Mouse (Mus musculus): ENCODE measurements around the gene Zfp704. TPM values are rescaled to one million over a fixed set of nuclear protein-coding genes. Genes with fewer than 3 reads are reported as not detected.

Gene Zfp704
- polyA plus RNA-seq, 1 experiment from 2014 or later, result 6.0 TPM

DNA sequence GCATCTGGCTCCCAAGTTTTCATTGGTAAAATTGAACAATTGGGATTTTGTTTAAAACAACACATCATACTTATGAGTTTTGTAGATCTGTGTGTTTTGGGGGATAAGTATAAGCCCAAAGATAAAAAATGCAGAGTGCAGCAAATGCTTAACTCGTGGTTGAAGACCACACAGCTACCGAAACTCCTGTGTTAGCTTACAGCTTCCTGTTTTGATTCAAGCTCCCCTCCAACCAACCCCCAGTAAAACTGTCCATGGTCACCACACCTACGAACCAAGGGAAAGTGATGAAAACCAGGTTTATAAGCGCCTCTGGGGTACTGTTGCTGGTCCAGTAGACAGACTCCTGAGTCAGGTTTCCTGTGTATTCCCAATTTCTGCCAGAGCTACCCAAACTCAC lies 144.2 kb downstream of the Zfp704 start:
- no peak overlapping the region for H3K9ac ChIP-seq
- H3K36me3 ChIP-seq, result no peaks in the 10 kb centered on the region
- no peak overlapping the region for H3K27ac ChIP-seq
- H3K4me1 ChIP-seq (replicated peaks), result no peaks in the 10 kb centered on the region
- no peaks in the 10 kb centered on the region for H3K9me3 ChIP-seq
- no peak overlapping the region for H3K4me2 ChIP-seq (replicated peaks)
- 69% methylated on average over 4 of the region's 4 CpGs for WGBS
- H3K27me3 ChIP-seq (replicated peaks), result no peaks in the 10 kb centered on the region
- H3K4me3 ChIP-seq (replicated peaks), result no peak overlapping the region
- ATAC-seq, result no peak

DNA sequence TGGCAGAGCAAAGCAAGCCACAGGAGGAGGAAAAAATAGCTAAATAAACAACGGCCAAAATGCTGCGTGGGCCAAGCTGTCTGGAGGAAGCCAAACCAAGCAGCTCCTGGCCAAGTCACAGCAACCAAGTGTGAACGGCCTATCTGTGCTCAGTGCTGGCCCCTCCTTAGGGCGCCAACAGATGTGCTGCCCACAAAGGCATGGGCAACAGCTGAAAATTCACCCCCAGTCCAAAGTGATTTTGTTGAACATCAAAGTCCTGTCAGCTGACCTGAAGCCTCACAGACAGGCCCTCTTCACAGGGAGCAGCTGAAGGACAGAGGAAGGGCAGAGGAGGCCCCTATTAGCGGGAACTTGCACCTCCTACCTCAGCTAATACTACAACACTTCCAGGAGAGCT lies 148.2 kb downstream of the Zfp704 start:
- Histone ChIP-seq H3K9ac (no peak overlapping the region), H3K36me3 (no peaks in the 10 kb centered on the region), H3K4me1 (replicated peaks) (no peaks in the 10 kb centered on the region), H3K4me2 (replicated peaks) (no peak overlapping the region), H3K27me3 (replicated peaks) (no peaks in the 10 kb centered on the region), H3K27ac (no peak overlapping the region), H3K9me3 (no peaks in the 10 kb centered on the region), H3K4me3 (replicated peaks) (no peak overlapping the region)
- 82% methylated on average over 5 of the region's 5 CpGs for WGBS
- ATAC-seq, result no peak

DNA sequence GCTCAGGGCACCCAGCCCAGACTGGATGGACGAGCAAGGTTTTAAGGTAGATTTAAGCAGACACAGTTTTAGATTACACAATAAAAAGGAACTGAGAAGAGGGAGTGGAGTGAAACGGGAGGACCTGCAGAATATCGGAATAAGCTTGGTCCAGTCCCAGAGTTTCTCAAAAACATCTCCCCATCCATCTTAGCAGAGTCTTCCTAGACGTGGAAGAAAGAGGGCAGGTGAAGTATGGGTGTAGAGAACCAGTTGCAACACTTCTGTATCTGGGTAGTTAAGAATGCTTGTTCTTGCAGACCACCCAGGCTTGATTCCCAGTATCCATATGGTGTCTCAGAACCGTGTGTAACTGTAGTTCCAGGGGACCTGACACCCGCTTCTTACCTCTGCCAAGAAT lies 149.6 kb downstream of the Zfp704 start:
- no peak for ATAC-seq
- H3K4me2 ChIP-seq (replicated peaks), result no peak overlapping the region
- H3K9me3 ChIP-seq, result no peaks in the 10 kb centered on the region
- no peak overlapping the region for H3K9ac ChIP-seq
- H3K27ac ChIP-seq, result no peak overlapping the region
- 78% methylated on average over 6 of the region's 6 CpGs for whole genome bisulfite sequencing
- no peak overlapping the region for H3K4me3 ChIP-seq (replicated peaks)
- H3K36me3 ChIP-seq, result no peaks in the 10 kb centered on the region
- no peaks in the 10 kb centered on the region for H3K4me1 ChIP-seq (replicated peaks)
- H3K27me3 ChIP-seq (replicated peaks), result no peaks in the 10 kb centered on the region

DNA sequence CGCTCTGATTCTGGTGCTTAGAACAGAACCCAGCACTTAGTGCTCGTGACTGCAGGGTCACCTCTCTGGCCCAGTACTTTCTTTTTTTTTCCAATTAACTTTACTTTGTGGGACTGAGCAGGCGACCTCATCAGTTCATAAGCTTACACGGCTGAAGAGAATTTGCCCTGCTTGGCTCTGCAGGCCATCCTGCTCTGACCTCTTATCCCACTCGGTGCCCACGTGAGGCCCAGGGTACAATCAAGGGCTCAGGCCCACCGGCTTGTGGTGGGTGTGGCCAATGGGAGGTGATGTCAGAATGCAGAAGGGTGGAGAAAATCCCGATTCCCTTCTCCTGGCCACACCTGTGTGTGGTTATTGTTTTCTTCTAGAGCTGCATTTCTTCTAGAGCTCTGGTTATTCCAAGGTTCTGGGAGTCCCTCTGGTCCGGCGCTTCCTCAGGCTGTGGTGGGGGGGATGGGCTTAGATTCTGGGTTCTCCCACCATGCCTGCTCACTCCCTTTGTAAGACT lies 153.4 kb downstream of the Zfp704 start:
- H3K4me3 ChIP-seq (replicated peaks), result no peak overlapping the region
- no peak for ATAC-seq
- H3K27ac ChIP-seq, result no peak overlapping the region
- H3K27me3 ChIP-seq (replicated peaks), result no peaks in the 10 kb centered on the region
- no peak overlapping the region for H3K4me2 ChIP-seq (replicated peaks)
- no peaks in the 10 kb centered on the region for H3K4me1 ChIP-seq (replicated peaks)
- no peaks in the 10 kb centered on the region for H3K9me3 ChIP-seq
- WGBS, result 75% methylated on average over 10 of the region's 10 CpGs
- H3K36me3 ChIP-seq, result no peaks in the 10 kb centered on the region
- H3K9ac ChIP-seq, result no peak overlapping the region

DNA sequence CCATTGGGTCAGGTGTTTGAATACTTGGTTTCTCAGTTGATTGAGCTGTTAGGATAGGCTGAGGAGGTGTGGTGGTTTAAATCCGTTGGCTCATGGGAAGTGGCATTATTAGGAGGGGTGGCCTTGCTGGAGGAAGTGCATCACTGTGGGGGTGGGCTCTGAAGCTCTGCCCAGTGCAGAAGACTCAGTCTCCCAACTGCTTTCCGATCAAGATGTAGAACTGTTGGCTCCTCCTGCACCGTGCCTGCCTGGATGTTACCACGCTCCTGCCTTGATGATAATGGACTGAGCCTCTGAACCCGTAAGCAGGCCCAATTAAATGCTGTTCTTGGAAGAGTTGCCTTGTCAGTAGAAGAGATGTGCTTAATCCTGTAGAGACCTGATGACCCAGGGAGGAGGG lies 154.5 kb downstream of the Zfp704 start:
- no peak overlapping the region for H3K27ac ChIP-seq
- no peak overlapping the region for H3K9ac ChIP-seq
- 94% methylated on average over 5 of the region's 5 CpGs for WGBS
- H3K4me1 ChIP-seq (replicated peaks), result no peaks in the 10 kb centered on the region
- no peaks in the 10 kb centered on the region for H3K9me3 ChIP-seq
- H3K4me3 ChIP-seq (replicated peaks), result no peak overlapping the region
- H3K4me2 ChIP-seq (replicated peaks), result no peak overlapping the region
- no peak for ATAC-seq
- H3K27me3 ChIP-seq (replicated peaks), result no peaks in the 10 kb centered on the region
- no peaks in the 10 kb centered on the region for H3K36me3 ChIP-seq

DNA sequence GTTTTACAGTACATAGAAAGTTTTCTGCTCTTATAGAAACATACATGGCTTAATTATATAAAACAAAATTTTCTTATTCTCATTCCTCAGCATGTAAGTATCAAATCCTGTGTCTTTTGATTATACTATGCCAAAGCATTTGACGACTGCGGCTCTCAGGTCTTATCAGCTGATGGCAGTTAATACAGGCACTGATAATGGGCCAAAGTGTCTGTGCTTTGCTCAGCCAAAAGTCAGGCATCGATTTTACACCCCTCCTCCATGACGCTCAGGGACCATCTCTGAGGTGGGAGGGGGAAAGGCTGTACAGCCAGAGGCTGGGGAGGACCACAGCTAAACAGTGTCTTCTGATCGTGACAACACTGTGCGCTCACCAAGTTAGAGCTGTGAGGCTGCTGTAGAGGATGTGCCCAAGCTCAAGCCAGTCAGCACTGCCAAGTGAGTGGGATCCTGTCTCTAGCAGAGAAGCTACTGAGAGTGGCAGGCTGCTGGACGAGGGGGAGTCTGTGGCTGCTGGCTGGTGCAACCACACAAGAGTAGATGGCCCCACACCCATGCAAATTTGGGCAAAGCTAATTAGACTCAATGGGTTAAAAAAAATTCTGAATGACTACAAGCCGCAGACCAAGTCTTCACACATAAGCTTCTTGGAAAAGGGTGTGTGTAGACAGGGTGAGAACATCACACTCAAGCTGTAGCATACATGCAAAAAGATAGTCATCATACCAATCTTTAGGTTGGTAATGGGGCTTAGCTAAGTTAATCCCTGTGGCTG lies 155.1 kb downstream of the Zfp704 start:
- WGBS, result 78% methylated on average over 8 of the region's 8 CpGs
- Histone ChIP-seq H3K4me2 (replicated peaks) (no peak overlapping the region), H3K4me1 (replicated peaks) (no peaks in the 10 kb centered on the region)

DNA sequence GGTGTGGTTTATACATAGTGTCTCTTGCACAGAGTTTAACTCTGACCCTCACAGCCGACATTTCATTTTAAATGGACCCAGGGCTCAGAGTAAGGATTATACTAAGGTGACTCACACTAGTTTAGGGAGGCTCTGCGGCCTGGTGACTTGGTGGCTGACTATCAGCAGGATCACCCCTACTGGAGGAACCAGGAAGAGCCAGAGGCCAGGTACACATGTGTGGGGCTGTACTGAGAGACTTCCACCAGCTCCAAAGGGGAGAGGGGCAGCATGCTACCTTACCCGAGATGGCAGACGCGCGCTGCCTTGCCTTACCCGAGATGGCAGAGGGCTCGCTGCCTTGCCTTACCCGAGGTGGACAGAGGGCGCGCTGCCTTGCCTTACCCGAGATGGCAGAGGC lies 159.4 kb downstream of the Zfp704 start:
- Histone ChIP-seq H3K36me3 (peaks cover 7% of the 10 kb centered on the region; the same call in 1 of the 2 replicates), H3K9me3 (no peaks in the 10 kb centered on the region), H3K4me2 (replicated peaks) (no peak overlapping the region), H3K27me3 (replicated peaks) (no peaks in the 10 kb centered on the region), H3K27ac (no peak overlapping the region), H3K9ac (no peak overlapping the region), H3K4me3 (replicated peaks) (no peak overlapping the region), H3K4me1 (replicated peaks) (no peaks in the 10 kb centered on the region)
- ATAC-seq, result no peak
- WGBS, result 90% methylated on average over 12 of the region's 12 CpGs

More for the DNA sequence above, 155.1 kb downstream of the Zfp704 start:
- Histone ChIP-seq H3K4me3 (replicated peaks) (no peak overlapping the region), H3K36me3 (0 out of 2 replicates have a peak, but pooled peaks cover under 1% of the 10 kb centered on the region), H3K9me3 (no peaks in the 10 kb centered on the region), H3K27ac (no peak overlapping the region), H3K27me3 (replicated peaks) (no peaks in the 10 kb centered on the region), H3K9ac (no peak overlapping the region)
- ATAC-seq, result no peak

DNA sequence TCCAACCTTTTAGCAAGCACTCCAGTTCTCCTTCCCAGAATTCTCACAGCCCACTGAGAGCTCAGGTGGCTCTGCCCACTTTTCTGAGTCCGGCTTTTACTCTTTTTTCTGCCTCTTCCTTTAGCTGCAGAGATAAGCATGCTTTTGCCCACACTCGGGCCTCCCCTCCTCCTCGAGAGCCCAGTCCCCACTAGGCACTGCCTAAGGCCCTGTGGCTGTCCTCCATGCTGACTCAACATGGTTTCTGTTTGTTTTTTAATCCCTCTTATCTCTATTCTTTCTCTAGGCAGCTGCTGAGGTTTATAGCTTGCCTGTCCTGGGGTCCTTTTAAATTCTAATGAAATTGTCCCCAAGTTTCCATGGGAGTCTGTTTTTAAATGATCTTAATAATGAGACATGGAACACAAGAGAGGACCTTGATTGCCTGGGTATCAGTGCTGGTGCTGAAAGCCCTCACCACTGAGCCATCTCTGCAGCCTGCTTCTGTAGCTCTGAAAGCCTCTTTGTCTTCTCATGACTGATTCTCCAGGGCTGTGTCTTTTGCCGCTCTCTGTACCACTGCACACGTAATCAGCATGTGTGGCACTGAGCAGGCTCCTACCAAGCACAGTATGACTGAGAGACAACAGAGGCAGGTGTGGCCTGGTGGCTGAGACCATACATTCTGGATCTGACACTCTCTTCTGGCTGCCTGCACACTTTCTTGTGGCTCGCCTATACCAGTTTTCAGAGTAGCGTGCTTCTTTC lies 160.5 kb downstream of the Zfp704 start:
- Histone ChIP-seq H3K4me2 (replicated peaks) (no peak overlapping the region), H3K9me3 (no peaks in the 10 kb centered on the region), H3K9ac (no peak overlapping the region), H3K4me3 (replicated peaks) (no peak overlapping the region), H3K27me3 (replicated peaks) (no peaks in the 10 kb centered on the region), H3K4me1 (replicated peaks) (no peaks in the 10 kb centered on the region), H3K27ac (no peak overlapping the region), H3K36me3 (peaks cover 7% of the 10 kb centered on the region; the same call in 1 of the 2 replicates)
- peak; percentile 76 for ATAC-seq
- 67% methylated on average over 7 of the region's 7 CpGs for WGBS

DNA sequence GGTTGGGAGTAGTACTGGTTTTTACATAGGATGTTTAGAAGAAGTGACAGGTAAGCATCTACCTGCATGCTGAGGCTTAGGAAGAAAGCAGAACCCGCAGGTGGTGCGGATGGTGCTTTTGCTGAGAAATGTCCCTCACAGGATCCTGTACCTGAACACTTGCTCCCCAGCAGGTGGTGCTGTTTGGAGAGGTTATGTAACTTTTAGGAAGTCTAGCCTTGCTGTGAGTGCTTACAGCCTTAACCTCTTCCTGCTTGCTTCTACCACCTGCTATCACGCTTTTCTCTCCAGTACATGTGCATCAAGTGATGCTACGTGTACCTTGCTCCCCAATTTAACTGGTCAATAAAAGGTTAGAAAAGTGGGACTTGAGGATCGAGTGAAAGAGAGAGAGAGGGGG lies 161.3 kb downstream of the Zfp704 start:
- H3K4me2 ChIP-seq (replicated peaks), result no peak overlapping the region
- WGBS, result 94% methylated on average over 5 of the region's 5 CpGs

DNA sequence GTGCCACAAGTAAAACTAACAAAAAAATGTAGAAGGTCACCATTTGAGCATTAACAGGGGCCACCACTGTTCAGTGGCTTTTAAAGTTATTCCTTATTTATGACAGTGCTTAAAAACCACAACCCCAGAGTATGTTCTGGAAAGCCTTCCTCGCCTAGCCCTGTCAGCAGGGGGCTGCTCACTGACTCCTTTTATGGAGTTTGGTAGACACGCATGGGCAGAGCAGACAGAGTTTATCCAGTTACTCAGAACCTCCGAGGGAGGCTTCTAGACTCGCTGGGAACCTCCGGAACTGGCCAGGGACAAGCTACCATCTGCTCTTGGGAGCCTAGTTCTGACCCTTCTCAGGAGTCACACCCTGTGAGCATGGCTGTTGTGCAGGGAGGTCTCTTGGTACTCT lies 165.3 kb downstream of the Zfp704 start:
- WGBS, result 63% methylated on average over 5 of the region's 5 CpGs
- Histone ChIP-seq H3K4me3 (replicated peaks) (no peak overlapping the region), H3K9ac (no peak overlapping the region), H3K36me3 (peaks cover 4% of the 10 kb centered on the region; the same call in 1 of the 2 replicates), H3K4me2 (replicated peaks) (no peak overlapping the region), H3K27me3 (replicated peaks) (no peaks in the 10 kb centered on the region), H3K4me1 (replicated peaks) (no peaks in the 10 kb centered on the region), H3K27ac (no peak overlapping the region), H3K9me3 (no peaks in the 10 kb centered on the region)
- ATAC-seq, result no peak

More for the DNA sequence above, 161.3 kb downstream of the Zfp704 start:
- no peak overlapping the region for H3K27ac ChIP-seq
- H3K9me3 ChIP-seq, result no peaks in the 10 kb centered on the region
- H3K36me3 ChIP-seq, result peaks cover 7% of the 10 kb centered on the region; the same call in 1 of the 2 replicates
- H3K4me3 ChIP-seq (replicated peaks), result no peak overlapping the region
- no peaks in the 10 kb centered on the region for H3K4me1 ChIP-seq (replicated peaks)
- H3K27me3 ChIP-seq (replicated peaks), result no peaks in the 10 kb centered on the region
- no peak for ATAC-seq
- H3K9ac ChIP-seq, result no peak overlapping the region

DNA sequence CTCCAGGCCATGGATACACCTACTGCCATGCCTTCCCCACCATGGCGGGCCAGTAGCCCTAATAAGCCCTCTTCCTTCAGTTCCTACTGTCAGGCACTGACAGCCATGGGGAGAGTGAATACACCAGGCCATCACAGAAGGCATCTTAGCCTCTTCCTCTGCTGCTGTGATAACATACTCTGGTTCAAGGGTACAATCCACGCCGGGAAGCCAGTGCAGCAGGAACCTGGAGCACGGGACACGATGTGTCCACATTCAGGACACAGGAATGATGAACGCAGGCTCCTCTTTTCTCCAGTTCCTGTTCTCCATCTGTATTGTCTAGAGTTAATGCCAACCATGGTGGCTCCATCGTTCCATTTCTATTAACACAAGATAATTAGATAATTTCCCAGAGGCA lies 165.9 kb downstream of the Zfp704 start:
- Histone ChIP-seq H3K4me2 (replicated peaks) (no peak overlapping the region), H3K36me3 (peaks cover 4% of the 10 kb centered on the region; the same call in 1 of the 2 replicates), H3K4me1 (replicated peaks) (no peaks in the 10 kb centered on the region), H3K9me3 (no peaks in the 10 kb centered on the region), H3K27me3 (replicated peaks) (no peaks in the 10 kb centered on the region), H3K27ac (no peak overlapping the region), H3K4me3 (replicated peaks) (no peak overlapping the region), H3K9ac (no peak overlapping the region)
- no peak for ATAC-seq
- 91% methylated on average over 7 of the region's 7 CpGs for WGBS

DNA sequence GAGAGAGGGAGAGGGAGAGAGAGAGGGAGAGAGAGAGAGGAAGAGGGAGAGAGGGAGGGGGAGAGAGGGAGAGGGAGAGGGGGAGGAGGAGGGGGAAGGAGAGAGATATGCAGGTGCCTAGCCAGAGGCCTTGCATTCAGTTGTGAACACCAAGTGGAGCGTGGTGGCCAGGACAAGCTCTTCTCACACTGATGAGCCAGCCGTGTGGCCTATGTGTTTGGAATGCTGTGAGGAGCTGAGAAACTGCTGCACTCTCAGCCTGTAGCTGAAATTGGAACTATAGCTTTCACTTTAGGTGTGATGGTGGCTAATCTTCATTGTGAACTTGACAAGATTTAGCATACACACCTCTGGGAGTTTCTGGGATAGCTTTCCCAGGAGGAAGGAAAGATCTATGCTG lies 166.4 kb downstream of the Zfp704 start:
- Histone ChIP-seq H3K4me3 (replicated peaks) (no peak overlapping the region), H3K4me2 (replicated peaks) (no peak overlapping the region), H3K27me3 (replicated peaks) (no peaks in the 10 kb centered on the region), H3K9ac (no peak overlapping the region), H3K36me3 (peaks cover 4% of the 10 kb centered on the region; the same call in 1 of the 2 replicates), H3K9me3 (no peaks in the 10 kb centered on the region), H3K27ac (no peak overlapping the region), H3K4me1 (replicated peaks) (no peaks in the 10 kb centered on the region)
- ATAC-seq, result no peak
- 82% methylated on average over 2 of the region's 2 CpGs for WGBS
